Mouse (Mus musculus): ENCODE measurements around the gene E130114P18Rik. TPM values are rescaled to one million over a fixed set of nuclear protein-coding genes. Genes with fewer than 3 reads are reported as not detected.

Gene E130114P18Rik
- polyA plus RNA-seq, 1 experiment from 2014 or later, result 0.35 TPM

DNA sequence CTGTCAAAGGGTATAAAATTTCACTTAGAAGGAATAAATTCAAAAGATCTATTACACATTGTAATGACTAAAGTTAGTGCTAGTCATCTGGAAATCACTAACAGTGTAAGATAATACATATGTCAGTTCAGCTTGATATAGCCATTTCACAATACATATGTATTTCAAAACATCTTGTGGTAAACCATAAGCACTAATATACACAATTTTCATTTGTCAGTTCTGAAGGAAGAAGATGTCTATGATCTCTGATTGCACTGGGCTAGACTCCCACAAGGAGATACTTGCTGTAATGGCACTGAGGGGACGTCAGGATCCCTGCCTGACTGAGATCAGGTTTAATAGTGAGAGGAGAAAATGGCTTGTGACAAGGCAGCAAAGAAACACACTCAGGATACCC is 44.5 kb downstream of the E130114P18Rik start:
- Histone ChIP-seq H3K9me3 (ENCODE audit: control insufficient read depth, low read length) (no peaks in the 10 kb centered on the region), H3K4me2 (replicated peaks; ENCODE audit: low read depth, low read length) (no peak overlapping the region), H3K4me3 (ENCODE audit: low read length) (no peak overlapping the region), H3K27me3 (ENCODE audit: control insufficient read depth, insufficient read depth, low read length) (no peaks in the 10 kb centered on the region), H3K9ac (ENCODE audit: low read depth, low read length) (no peak overlapping the region), H3K4me1 (ENCODE audit: control insufficient read depth, insufficient read depth, low read length) (no peaks in the 10 kb centered on the region), H3K36me3 (ENCODE audit: control insufficient read depth, insufficient read depth, low read length) (no peaks in the 10 kb centered on the region), H3K27ac (ENCODE audit: low read depth, low read length) (no peak overlapping the region)
- ATAC-seq (ENCODE audit: low FRiP score, low TSS enrichment), result no peak
- 34% methylated on average over 1 of the region's 1 CpGs for WGBS

DNA sequence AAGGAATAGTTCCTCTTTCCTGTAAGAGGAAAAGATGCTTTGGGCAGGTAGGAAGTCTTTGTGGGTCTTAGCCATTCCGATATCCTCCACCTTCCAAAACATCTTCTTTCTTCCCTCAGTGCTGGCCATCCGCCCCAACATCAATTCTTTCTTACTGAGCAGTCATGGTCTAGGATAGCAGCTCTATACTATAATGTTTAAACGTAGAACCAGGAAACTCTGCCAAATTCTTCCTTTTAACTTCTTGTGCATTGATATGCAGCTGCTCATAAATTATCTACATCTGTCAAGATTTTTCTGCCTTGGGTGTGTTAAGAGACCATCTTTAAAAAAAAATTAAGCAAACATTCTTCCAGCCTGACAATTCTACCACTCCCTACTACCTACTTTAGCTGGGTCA is 47.5 kb downstream of the E130114P18Rik start:
- 67% methylated on average over 3 of the region's 3 CpGs for WGBS
- Histone ChIP-seq H3K9me3 (ENCODE audit: control insufficient read depth, low read length) (no peaks in the 10 kb centered on the region), H3K36me3 (ENCODE audit: control insufficient read depth, insufficient read depth, low read length) (no peaks in the 10 kb centered on the region), H3K27me3 (ENCODE audit: control insufficient read depth, insufficient read depth, low read length) (no peaks in the 10 kb centered on the region), H3K9ac (ENCODE audit: low read depth, low read length) (no peak overlapping the region), H3K4me1 (ENCODE audit: control insufficient read depth, insufficient read depth, low read length) (no peaks in the 10 kb centered on the region), H3K27ac (ENCODE audit: low read depth, low read length) (no peak overlapping the region), H3K4me3 (ENCODE audit: low read length) (no peak overlapping the region), H3K4me2 (replicated peaks; ENCODE audit: low read depth, low read length) (no peak overlapping the region)
- no peak for ATAC-seq (ENCODE audit: low FRiP score, low TSS enrichment)

DNA sequence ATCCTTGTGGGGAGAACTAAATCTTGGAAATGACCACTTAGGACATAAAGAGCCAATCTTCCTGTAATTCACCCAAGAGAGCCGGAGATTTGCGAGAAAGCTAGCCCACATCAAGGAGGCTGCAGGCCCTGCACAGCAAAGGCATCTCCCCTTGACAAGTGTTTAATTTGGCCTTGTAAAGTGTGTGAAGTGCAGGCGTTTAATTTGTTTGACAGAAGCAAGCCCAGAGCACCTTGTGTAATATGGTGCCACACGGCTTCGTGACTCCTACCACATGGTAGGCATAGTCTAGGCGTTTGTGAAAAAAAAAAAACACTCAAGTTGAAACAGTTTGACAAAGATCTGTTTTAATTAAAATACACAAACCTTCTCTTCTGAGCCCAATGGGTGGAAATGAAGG is 47.9 kb downstream of the E130114P18Rik start:
- H3K27me3 ChIP-seq (ENCODE audit: control insufficient read depth, insufficient read depth, low read length), result no peaks in the 10 kb centered on the region
- H3K4me2 ChIP-seq (replicated peaks; ENCODE audit: low read depth, low read length), result no peak overlapping the region
- no peak overlapping the region for H3K9ac ChIP-seq (ENCODE audit: low read depth, low read length)
- H3K27ac ChIP-seq (ENCODE audit: low read depth, low read length), result no peak overlapping the region
- H3K4me3 ChIP-seq (ENCODE audit: low read length), result no peak overlapping the region
- H3K36me3 ChIP-seq (ENCODE audit: control insufficient read depth, insufficient read depth, low read length), result no peaks in the 10 kb centered on the region
- H3K9me3 ChIP-seq (ENCODE audit: control insufficient read depth, low read length), result no peaks in the 10 kb centered on the region
- WGBS, result 47% methylated on average over 6 of the region's 6 CpGs
- ATAC-seq (ENCODE audit: low FRiP score, low TSS enrichment), result no peak
- H3K4me1 ChIP-seq (ENCODE audit: control insufficient read depth, insufficient read depth, low read length), result no peaks in the 10 kb centered on the region

DNA sequence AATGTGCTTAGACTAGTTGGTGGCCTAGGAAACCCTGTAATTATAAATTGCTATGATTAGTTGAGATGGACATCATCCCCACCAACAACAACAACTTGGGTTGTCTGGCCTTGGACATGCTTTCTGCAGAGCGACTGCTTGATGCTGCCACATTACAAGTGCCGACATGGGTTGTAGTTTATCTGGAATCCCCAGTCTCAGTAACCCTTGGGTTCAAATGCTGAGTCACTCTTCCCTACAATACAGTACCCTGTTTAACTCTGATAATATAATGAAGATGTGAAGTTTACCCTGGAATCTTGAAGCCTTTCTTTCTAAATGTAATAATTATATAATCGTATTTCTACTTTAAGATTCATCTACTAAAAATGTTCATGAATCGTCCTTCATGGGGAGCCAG is 49.4 kb downstream of the E130114P18Rik start:
- H3K4me2 ChIP-seq (replicated peaks; ENCODE audit: low read depth, low read length), result no peak overlapping the region
- no peaks in the 10 kb centered on the region for H3K36me3 ChIP-seq (ENCODE audit: control insufficient read depth, insufficient read depth, low read length)
- no peaks in the 10 kb centered on the region for H3K4me1 ChIP-seq (ENCODE audit: control insufficient read depth, insufficient read depth, low read length)
- no peak for ATAC-seq (ENCODE audit: low FRiP score, low TSS enrichment)
- 92% methylated on average over 4 of the region's 4 CpGs for WGBS
- no peak overlapping the region for H3K27ac ChIP-seq (ENCODE audit: low read depth, low read length)
- H3K9me3 ChIP-seq (ENCODE audit: control insufficient read depth, low read length), result no peaks in the 10 kb centered on the region
- H3K27me3 ChIP-seq (ENCODE audit: control insufficient read depth, insufficient read depth, low read length), result no peaks in the 10 kb centered on the region
- H3K4me3 ChIP-seq (ENCODE audit: low read length), result no peak overlapping the region
- H3K9ac ChIP-seq (ENCODE audit: low read depth, low read length), result no peak overlapping the region

DNA sequence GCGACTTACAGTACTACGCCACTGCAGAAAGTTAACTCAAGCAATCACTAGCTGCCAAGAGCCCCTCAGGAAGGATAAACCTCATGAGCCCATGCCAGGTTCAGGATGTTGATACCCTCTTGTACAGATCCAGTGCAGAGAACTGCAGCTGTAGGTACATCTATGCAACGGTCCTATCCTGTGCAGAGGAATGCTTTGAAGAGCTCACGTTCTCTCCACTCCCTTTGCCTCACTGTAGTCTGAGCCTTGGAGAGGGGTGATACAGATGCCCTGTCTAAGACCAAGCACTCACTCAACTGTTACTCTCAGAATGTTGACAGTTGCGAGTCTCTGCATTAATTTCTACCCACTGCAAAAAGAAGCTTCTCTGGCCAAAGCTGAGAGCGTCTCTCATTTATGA is 54.5 kb downstream of the E130114P18Rik start:
- WGBS, result 89% methylated on average over 6 of the region's 6 CpGs
- H3K9ac ChIP-seq (ENCODE audit: low read depth, low read length), result no peak overlapping the region
- H3K27me3 ChIP-seq (ENCODE audit: control insufficient read depth, insufficient read depth, low read length), result no peaks in the 10 kb centered on the region
- no peak overlapping the region for H3K4me2 ChIP-seq (replicated peaks; ENCODE audit: low read depth, low read length)
- no peaks in the 10 kb centered on the region for H3K4me1 ChIP-seq (ENCODE audit: control insufficient read depth, insufficient read depth, low read length)
- ATAC-seq (ENCODE audit: low FRiP score, low TSS enrichment), result no peak
- no peak overlapping the region for H3K27ac ChIP-seq (ENCODE audit: low read depth, low read length)
- no peak overlapping the region for H3K4me3 ChIP-seq (ENCODE audit: low read length)
- no peaks in the 10 kb centered on the region for H3K36me3 ChIP-seq (ENCODE audit: control insufficient read depth, insufficient read depth, low read length)
- no peaks in the 10 kb centered on the region for H3K9me3 ChIP-seq (ENCODE audit: control insufficient read depth, low read length)

DNA sequence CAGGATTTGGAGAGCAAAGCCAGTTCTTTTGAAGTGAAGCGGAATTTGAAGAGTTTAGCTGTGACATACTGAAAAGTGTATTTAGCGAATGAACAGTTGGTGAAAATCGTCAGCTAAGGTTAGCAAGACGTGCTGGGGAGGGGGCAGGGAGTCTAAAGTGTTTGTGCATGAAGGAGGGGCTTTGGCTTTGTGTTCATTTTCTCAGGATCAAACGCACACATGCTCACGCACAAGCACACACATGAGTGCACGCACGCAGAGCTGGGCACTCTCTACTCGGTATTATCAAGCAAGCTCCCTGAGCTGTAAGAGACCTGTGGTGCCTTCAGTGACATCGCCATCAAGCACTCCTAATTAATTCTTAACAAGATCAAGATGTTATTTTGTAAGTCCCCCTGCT is 55.2 kb downstream of the E130114P18Rik start:
- Histone ChIP-seq H3K9ac (ENCODE audit: low read depth, low read length) (no peak overlapping the region), H3K4me2 (replicated peaks; ENCODE audit: low read depth, low read length) (no peak overlapping the region), H3K27me3 (ENCODE audit: control insufficient read depth, insufficient read depth, low read length) (no peaks in the 10 kb centered on the region), H3K27ac (ENCODE audit: low read depth, low read length) (no peak overlapping the region), H3K36me3 (ENCODE audit: control insufficient read depth, insufficient read depth, low read length) (no peaks in the 10 kb centered on the region), H3K9me3 (ENCODE audit: control insufficient read depth, low read length) (no peaks in the 10 kb centered on the region), H3K4me1 (ENCODE audit: control insufficient read depth, insufficient read depth, low read length) (no peaks in the 10 kb centered on the region), H3K4me3 (ENCODE audit: low read length) (no peak overlapping the region)
- ATAC-seq (ENCODE audit: low FRiP score, low TSS enrichment), result no peak
- 63% methylated on average over 10 of the region's 10 CpGs for WGBS

DNA sequence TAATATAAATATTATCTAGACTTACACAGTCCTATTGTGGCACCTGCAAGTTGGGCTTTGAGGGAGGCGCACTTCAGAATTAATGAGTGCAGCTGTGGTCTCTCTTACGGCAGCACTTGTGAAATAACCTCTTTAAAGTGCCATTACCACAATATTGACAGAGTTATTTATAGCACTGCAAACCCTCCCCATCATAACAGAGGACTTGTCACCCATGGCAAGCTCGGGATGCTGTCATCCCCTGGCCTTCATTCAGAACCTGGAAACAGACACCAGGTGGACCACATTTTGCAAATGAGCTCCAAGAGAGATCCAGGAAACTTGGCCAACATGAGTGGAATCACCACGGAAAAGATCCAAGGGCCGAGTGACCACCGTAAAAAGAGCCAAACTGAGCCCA is 63.3 kb downstream of the E130114P18Rik start:
- H3K27ac ChIP-seq (ENCODE audit: low read depth, low read length), result no peak overlapping the region

DNA sequence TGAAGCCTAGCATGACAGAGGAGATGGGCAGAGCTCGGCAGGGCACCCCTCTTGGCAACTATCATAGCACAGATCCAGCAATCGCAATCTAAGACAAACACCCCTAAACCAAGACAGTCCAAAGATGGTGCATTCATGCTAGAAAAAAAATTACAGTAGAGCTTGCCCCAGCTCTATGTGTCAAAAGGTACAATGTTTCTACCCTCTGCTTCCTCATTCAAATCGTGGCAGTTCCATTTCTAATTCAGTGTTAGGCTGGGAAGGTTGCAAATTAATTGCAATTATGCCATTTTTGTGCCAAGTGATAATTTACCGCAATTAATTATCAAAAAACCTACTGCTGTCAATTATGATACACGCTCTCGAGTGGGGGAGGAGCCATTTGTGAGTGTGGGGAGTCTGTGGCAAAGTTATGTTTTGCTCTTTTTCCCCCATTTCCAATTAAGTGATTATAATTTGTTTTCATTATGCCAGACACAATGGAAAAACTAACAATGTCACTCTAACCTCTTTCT is 63.7 kb downstream of the E130114P18Rik start:
- no peak overlapping the region for H3K9ac ChIP-seq (ENCODE audit: low read depth, low read length)
- no peaks in the 10 kb centered on the region for H3K27me3 ChIP-seq (ENCODE audit: control insufficient read depth, insufficient read depth, low read length)
- no peak overlapping the region for H3K4me3 ChIP-seq (ENCODE audit: low read length)
- 78% methylated on average over 6 of the region's 6 CpGs for WGBS
- no peaks in the 10 kb centered on the region; the same call in 1 of the 2 replicates for H3K4me1 ChIP-seq (ENCODE audit: control insufficient read depth, insufficient read depth, low read length)
- no peaks in the 10 kb centered on the region for H3K36me3 ChIP-seq (ENCODE audit: control insufficient read depth, insufficient read depth, low read length)
- no peak overlapping the region for H3K27ac ChIP-seq (ENCODE audit: low read depth, low read length)
- no peak for ATAC-seq (ENCODE audit: low FRiP score, low TSS enrichment)
- no peak overlapping the region for H3K4me2 ChIP-seq (replicated peaks; ENCODE audit: low read depth, low read length)
- no peaks in the 10 kb centered on the region for H3K9me3 ChIP-seq (ENCODE audit: control insufficient read depth, low read length)

More for the DNA sequence above, 63.3 kb downstream of the E130114P18Rik start:
- Histone ChIP-seq H3K9ac (ENCODE audit: low read depth, low read length) (no peak overlapping the region), H3K4me2 (replicated peaks; ENCODE audit: low read depth, low read length) (no peak overlapping the region), H3K9me3 (ENCODE audit: control insufficient read depth, low read length) (no peaks in the 10 kb centered on the region), H3K4me1 (ENCODE audit: control insufficient read depth, insufficient read depth, low read length) (no peaks in the 10 kb centered on the region; the same call in 1 of the 2 replicates), H3K36me3 (ENCODE audit: control insufficient read depth, insufficient read depth, low read length) (no peaks in the 10 kb centered on the region), H3K4me3 (ENCODE audit: low read length) (no peak overlapping the region), H3K27me3 (ENCODE audit: control insufficient read depth, insufficient read depth, low read length) (no peaks in the 10 kb centered on the region)
- ATAC-seq (ENCODE audit: low FRiP score, low TSS enrichment), result no peak
- 49% methylated on average over 6 of the region's 6 CpGs for WGBS

DNA sequence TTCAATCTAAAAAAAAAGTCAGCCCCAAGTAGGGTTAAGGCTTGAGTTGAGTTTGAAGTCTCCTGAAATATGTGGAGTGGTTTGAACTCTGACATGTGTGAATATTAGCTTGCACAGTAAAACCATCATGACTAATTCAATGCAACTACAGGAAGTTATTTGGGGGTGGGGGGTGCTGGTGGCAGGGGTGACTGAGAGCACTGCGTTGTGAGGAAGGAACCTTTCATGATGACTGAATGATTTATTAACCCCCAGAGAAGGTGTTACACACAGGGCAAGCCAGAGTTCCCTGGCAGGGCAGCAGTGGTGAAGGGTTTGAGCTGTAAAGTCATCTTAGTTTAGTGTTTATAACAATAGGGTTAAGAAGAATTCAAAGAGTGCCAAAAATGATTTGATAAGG is 65.3 kb downstream of the E130114P18Rik start:
- WGBS, result 0% methylated on average over 1 of the region's 1 CpGs
- Histone ChIP-seq H3K27me3 (ENCODE audit: control insufficient read depth, insufficient read depth, low read length) (no peaks in the 10 kb centered on the region; the same call in 1 of the 2 replicates), H3K9ac (ENCODE audit: low read depth, low read length) (no peak overlapping the region), H3K9me3 (ENCODE audit: control insufficient read depth, low read length) (no peaks in the 10 kb centered on the region), H3K36me3 (ENCODE audit: control insufficient read depth, insufficient read depth, low read length) (no peaks in the 10 kb centered on the region), H3K4me3 (ENCODE audit: low read length) (no peak overlapping the region), H3K4me1 (ENCODE audit: control insufficient read depth, insufficient read depth, low read length) (no peaks in the 10 kb centered on the region; the same call in 1 of the 2 replicates), H3K4me2 (replicated peaks; ENCODE audit: low read depth, low read length) (no peak overlapping the region), H3K27ac (ENCODE audit: low read depth, low read length) (no peak overlapping the region)
- peak; percentile 25; the same call in 1 of the 2 replicates for ATAC-seq (ENCODE audit: low FRiP score, low TSS enrichment)

Measured in kidney, embryonic 14.5 days (tissue).